16 mouse cellular contexts compared by ENCODE assay signal in the genomic region with DNA sequence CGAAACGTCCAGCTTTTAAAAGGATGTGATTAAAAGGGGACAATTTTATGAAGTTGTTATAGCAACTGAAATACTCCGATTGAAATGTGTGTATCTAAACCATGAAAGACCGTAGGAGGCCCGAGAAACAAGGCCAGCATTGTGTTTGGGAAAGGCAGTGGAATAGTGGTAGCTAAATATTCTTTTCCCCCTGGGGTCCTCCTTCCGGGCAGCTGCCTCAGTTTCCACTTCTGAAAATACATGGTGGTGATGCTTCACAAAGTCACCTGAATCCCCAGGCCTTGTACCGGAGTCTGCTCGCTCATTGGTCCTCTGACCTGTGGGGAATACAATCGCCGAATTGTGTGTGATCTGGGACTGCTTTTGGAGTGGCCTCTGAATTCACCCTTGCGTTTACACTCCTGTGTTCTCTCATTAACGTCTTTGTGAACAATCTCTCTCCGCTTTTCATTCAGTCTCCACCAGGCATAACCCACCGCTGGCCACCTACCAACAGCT. TPM values are rescaled to one million over a fixed set of nuclear protein-coding genes. Genes with fewer than 3 reads are reported as not detected.
DNase-seq lines count a peak whose midpoint lies in the region; ATAC-seq lines count a peak whose summit lies in the region.
"Had no signal": no experiment of that assay in that cellular context is flagged by ENCODE, and none has a peak within 500 bp of the region (broad histone marks: within the 10 kb centered on the region; RNA-seq: fewer than 3 reads in every experiment).

No protein-coding gene starts in this region.

- ATAC-seq in hindbrain, embryonic 13.5 days (ENCODE audit: low FRiP score): no peak
- ATAC-seq in midbrain, embryonic 15.5 days (replicated peaks): no peak

- peak overlapping the region; percentile 13; the same call in 1 of the 2 replicates for H3K27ac ChIP-seq in hindbrain, embryonic 13.5 days
- peak overlapping the region; percentile 45; the same call in 1 of the 2 replicates for H3K27ac ChIP-seq in midbrain, embryonic 15.5 days
- H3K27ac ChIP-seq: embryonic facial prominence, embryonic 15.5 days; left cerebral cortex, adult 2 months; lung, embryonic 15.5 days; stomach, postnatal 0 days had no signal

- no peak overlapping the region for H3K9ac ChIP-seq in hindbrain, embryonic 13.5 days
- no peak overlapping the region for H3K9ac ChIP-seq in midbrain, embryonic 15.5 days
- H3K9ac ChIP-seq: embryonic facial prominence, embryonic 15.5 days; lung, embryonic 15.5 days had no signal

- peaks cover 78% of the 10 kb centered on the region for H3K27me3 ChIP-seq in hindbrain, embryonic 13.5 days
- peaks cover 61% of the 10 kb centered on the region for H3K27me3 ChIP-seq in midbrain, embryonic 15.5 days (replicated peaks)
- H3K27me3 ChIP-seq: CH12.LX had no signal

- H3K4me3 ChIP-seq in hindbrain, embryonic 13.5 days: no peak overlapping the region
- no peak overlapping the region for H3K4me3 ChIP-seq in midbrain, embryonic 15.5 days
- H3K4me3 ChIP-seq: embryonic facial prominence, embryonic 15.5 days; left cerebral cortex, adult 2 months; lung, embryonic 15.5 days had no signal

- no peaks in the 10 kb centered on the region for H3K36me3 ChIP-seq in hindbrain, embryonic 13.5 days
- no peaks in the 10 kb centered on the region for H3K36me3 ChIP-seq in midbrain, embryonic 15.5 days (replicated peaks)
- H3K36me3 ChIP-seq: embryonic facial prominence, embryonic 15.5 days; lung, embryonic 15.5 days had no signal

- no peaks in the 10 kb centered on the region for H3K9me3 ChIP-seq in hindbrain, embryonic 13.5 days
- no peaks in the 10 kb centered on the region for H3K9me3 ChIP-seq in midbrain, embryonic 15.5 days
- H3K9me3 ChIP-seq: embryonic facial prominence, embryonic 15.5 days; lung, embryonic 15.5 days had no signal

- peak; percentile 48 for DNase-seq in cerebellum, adult 11-12 months
- peak; percentile 29 to 67 for DNase-seq in cerebellum, postnatal 36 days
- DNase-seq in lung, adult 18-20 months: no peak
- DNase-seq in kidney, postnatal 25 days: no peak
- no peak for DNase-seq in thymus, postnatal 14 days
- DNase-seq in adipocyte (ENCODE audit: low spot score): no peak
- DNase-seq: heart, adult 11 months; heart, postnatal 36 days; right cerebral cortex, postnatal 4 days had no signal

- H3K4me1 ChIP-seq in hindbrain, embryonic 13.5 days (replicated peaks): peaks cover 34% of the 10 kb centered on the region
- peaks cover 9% of the 10 kb centered on the region; the same call in 1 of the 2 replicates for H3K4me1 ChIP-seq in midbrain, embryonic 15.5 days
- H3K4me1 ChIP-seq: embryonic facial prominence, embryonic 15.5 days; lung, embryonic 15.5 days had no signal

- 6% methylated on average over 14 of the region's 14 CpGs for WGBS in hindbrain, embryonic 13.5 days
- WGBS in midbrain, embryonic 15.5 days: 11% methylated on average over 14 of the region's 14 CpGs

- peak overlapping the region; percentile 23 for H3K4me2 ChIP-seq in hindbrain, embryonic 13.5 days
- peak overlapping the region; percentile 10; the same call in 1 of the 2 replicates for H3K4me2 ChIP-seq in midbrain, embryonic 15.5 days
- H3K4me2 ChIP-seq: embryonic facial prominence, embryonic 15.5 days; lung, embryonic 15.5 days had no signal

RNA-seq across cellular contexts. Expression of a gene that starts 46.0 kb away (rescaled TPM):
- 12.1 and 12.7 TPM in 2 replicates for polyA plus RNA-seq in hindbrain, embryonic 13.5 days (2015; fragmentation: Nextera tagmentation; extraction: Ambion mirVana)
- polyA plus RNA-seq in midbrain, embryonic 15.5 days (2015; fragmentation: Nextera tagmentation; extraction: Ambion mirVana): 12.5 and 15.6 TPM in 2 replicates

Comparison
In these comparisons a context has a peak if more than half of its experiments do, and no peak if none do; other contexts are left out.
1. DNase-seq: peak in cerebellum, adult 11-12 months (single experiment) and cerebellum, postnatal 36 days (2 of 2); none in lung, adult 18-20 months (0 of 2), kidney, postnatal 25 days (0 of 2), thymus, postnatal 14 days (single experiment) and adipocyte (single experiment).